Mouse (Mus musculus): ENCODE results near the gene Rfx8.

Rfx8 gene

DNA sequence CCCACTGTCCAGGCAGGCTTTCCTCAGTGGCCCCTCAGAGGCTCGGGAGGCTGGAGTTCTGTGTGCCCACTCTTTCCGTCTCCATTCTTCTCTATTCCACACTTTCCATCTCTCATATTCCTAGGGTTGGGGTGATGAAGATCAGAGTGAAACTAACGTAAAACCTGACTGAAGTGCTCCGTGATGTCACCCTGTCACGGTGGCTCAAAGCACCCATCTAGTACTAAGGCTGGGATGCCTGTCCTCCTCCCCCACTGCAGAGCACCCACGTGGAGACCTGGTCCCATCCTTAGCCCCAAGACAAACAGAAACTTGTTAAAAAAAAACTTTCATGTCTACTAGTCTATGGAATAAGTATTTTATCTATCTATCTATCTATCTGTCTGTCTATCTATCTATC lies 14.1 kb upstream of the Rfx8 start:
- DNase-seq (ENCODE audit: low spot score in 2 of 2), result no peak

DNA sequence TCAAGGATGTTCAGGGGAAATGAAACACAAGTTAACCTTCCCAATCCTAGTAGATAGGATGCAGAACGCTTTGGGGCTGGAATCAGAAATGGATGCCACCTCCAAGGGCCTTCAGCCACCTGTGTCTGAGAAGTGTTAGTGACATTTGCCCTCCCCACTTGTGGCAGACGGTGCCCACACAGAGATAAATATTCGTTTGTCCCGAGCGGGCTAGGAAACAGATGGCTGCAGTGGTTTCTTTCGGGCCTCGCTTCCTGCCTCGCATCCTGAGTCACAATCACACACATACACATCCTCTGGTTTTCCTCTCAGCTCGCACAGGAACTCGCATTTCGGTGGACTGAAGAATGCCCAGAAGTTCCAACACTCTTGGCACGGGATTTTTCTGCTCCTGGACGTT lies 13.5 kb upstream of the Rfx8 start:
- DNase-seq (ENCODE audit: low spot score in 2 of 2), result no peak

DNA sequence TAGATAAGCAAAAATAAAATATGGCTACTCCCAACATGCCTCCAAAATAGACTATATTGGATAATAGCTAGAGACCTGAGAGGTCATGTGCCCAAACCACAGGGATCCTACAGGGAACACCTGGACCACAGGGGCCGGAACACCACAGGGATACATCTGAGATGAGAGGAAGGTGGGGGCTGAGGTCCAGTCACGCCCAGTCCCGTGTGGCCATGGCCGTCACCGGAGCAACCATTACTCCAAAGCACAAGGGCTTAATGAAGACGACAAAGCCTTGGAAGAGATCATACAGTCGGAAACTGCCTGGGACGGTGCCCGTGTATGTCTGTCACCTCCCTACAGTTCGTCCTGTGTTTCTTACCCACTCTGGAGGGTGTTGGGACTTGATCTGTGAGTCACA lies 13.1 kb upstream of the Rfx8 start:
- DNase-seq (ENCODE audit: low spot score in 2 of 2), result no peak

DNA sequence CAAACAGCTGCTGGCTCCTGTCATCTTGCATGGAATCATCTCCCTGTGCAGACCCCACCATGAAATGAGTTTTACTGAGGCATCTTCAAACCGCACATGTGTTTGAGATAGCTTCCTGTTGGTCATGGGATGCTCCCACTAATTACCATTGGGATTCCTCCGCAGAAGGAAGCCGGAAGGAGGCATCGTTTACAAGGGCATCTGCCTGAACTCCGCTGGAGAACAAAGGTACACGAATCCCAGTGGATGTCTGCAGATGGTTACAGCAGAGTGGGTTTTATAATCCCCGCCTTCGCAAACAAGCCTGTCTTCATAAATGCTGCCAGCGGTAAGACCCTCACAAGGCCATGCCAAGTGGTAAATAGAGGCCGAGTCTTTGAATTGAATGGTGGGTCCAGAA lies 11.3 kb upstream of the Rfx8 start:
- no peak for DNase-seq (ENCODE audit: low spot score in 2 of 2)

DNA sequence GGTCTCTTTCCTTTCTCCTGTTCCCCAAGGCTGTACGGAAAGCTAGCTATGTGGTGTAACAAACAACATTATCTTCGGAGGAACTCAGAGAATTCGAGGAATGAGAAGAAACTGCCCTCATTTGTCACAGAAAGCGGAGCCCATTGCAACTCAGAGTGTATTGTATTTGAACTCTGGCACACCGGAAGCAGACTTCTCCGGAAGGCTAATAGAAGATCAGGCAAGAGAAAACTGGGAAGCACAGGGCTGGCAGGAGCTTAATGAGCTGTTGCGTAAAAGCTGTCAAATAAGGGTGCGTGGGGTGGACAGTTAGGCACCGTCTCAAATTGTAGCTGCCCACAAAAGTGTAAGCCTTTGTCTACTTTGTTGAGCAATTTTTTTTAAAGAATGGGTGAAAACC lies 10.7 kb upstream of the Rfx8 start:
- no peak for DNase-seq (ENCODE audit: low spot score in 2 of 2)

DNA sequence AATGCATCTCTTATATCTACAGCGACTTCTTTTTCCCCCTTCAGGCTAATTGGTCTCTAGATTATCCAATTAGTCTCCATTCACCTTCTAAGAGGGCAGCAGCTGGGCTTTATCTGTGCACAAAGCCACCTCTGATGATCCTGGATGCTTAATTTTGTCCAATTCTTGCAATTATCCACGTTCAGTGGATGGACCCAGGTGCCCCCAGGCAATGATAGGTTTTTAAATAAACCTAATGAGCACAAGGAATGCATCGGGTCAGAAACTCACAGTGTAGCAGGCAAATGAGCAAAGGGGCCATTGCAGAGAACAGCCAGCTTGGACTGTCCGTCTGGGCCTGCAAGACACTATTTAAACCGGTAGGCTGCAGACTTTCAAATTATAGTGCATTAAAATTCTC lies 10.1 kb upstream of the Rfx8 start:
- no peak for DNase-seq (ENCODE audit: low spot score in 2 of 2)

DNA sequence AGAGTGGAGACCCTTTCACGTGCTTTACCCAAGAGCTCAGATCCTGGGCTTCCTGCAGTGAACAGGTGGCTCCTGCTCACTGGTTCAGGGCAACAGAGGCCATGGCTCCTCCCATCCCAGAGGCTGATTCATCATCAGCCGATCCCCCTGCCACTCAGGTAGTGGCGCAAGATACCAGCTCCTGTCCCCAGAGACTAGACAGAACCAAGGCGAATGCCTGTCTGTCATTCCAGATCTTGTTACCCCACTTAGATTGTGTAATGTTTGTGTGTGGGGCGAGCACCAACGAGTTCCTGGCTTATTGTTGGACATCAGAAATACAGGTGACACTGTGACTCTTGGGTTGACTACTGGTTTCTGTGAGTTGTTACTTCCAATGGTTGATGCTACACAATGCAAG lies 9.1 kb upstream of the Rfx8 start:
- DNase-seq (ENCODE audit: low spot score in 2 of 2), result no peak

DNA sequence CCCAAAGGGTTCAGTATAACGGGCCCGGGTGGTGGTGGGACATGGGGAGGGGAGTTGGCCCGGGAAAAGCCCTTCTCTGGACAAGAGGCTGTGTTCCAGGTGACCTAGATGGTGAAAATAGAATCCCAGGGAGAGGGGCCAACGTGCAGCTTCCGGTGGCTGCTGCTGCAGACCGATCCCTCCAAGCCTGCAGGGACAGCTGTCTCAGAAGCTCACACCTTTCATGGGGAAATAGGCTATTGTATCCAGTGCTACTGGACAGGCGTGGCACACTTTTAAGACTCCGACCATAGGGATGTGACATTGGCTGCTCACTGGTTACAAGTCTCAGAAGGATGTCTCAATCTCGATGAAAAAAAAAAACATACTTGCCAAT lies 542 bp upstream of the Rfx8 start:
- DNase-seq (ENCODE audit: low spot score in 2 of 2), result no peak

DNA sequence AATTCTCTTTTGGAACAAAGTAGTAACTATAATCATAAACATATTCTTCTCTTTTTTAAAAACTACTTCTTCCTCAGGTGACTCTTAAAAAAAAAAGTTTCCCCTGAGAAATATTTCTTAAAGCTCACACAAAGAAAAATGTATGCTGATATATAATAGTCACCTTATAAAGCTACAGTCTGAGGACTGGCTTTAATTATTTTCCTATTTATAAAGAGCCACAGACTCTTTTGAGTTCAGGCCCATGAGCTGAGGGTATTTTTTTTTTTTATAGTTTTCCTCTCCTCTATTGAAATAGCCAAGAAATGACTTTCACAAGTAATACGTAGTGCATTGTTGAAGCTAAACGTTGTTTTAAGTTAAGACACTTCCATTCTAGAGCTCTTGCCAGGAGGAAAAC lies 611 bp downstream of the Rfx8 start:
- DNase-seq (ENCODE audit: low spot score in 2 of 2), result no peak

DNA sequence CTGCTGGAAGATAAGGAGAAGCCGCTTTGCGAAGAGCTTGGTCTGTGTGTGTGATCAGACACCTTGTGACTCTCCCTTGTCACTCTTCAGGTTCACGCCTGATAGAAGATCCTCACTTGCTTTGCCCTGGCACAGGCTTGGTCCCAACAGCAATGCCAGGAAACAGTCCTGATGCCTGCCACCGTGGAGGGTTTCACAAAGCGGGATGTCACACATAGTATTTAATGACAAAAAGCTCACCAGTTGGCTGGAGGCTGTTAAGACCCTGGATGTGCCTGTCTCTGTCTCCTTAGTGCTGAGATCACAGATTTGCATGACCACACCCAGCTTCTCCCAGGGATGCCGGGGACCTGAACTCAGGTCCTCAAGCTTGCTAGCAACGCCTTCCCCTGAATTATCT lies 5.2 kb downstream of the Rfx8 start:
- no peak for DNase-seq (ENCODE audit: low spot score in 2 of 2)

DNA sequence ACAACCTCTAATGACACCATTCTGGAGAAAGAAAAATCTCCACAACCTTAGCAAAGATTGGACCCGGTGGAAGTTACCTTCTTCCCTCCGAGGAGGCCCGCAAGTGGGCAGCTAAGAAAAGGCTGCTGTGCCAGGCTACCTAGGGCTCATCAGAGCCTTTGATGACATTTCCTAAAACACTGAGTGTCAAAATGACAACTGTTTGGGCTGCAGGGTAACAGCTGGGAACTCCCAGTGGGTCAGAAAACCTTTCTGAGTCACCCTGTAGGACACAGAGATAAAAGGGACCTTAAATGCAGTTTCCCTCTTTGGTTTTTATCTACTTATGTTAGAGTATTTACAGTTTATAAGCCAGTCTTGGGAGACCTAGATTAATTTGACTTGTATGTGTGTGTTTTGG lies 6.1 kb downstream of the Rfx8 start:
- DNase-seq (ENCODE audit: low spot score in 2 of 2), result no peak

DNA sequence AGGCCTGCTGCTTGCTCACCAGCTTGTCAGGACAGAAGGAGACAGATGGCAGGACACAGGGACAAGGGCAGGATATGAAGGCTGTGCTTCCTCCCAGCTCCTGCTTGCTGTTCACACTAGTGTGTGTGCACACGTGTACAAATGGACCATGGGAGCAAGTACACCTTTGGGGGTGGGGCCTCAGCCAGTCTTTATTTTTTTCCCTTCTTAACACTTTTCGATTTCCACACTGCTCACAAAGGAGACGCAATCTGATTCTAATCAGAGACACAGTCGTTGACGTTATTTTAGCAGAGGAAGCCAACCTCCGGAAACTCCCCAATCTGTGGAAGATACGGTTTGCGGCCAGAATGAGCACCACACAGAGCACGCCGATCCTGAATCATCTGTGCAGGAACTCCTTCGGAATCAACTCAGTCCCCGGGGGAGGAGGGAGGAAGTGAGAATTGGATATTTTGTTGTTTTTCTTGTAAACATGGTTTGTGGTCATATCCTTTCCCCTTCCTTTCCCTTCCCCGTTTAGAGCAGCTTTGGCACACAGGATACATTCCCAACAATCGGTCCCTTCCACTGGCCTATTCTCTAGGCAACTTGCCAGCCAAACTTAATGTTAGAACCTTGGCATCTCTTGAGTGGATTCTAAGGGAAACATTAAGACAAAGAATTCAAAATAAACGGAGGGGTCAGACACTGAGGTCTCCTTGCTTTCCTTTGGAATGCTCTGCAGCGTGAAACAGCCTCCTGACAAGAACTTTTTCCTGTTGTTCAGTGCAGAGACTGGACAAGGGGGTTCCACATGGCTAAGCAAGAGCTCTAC lies 6.7 kb downstream of the Rfx8 start:
- DNase-seq (ENCODE audit: low spot score in 2 of 2), result no peak

DNA sequence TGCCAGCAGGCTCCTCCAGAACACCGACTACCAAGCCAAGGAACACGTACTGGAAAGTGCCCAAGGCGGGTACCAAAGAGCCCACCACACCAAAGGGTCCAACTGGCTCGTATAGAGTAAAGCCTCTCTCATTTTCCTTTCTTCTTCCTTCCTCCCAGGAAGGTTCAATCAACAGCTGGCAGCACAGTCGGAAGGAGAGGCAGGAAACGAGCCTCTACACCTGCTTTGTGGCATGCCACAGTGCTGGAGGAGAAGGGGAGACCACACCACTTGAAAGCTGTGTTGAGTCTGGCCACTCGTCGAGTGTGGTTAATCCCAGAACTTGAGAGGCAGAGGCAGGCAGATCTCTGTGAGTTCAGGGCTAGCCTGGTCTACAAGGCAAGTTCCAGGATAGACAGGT lies 7.5 kb downstream of the Rfx8 start:
- DNase-seq (ENCODE audit: low spot score in 2 of 2), result no peak

DNA sequence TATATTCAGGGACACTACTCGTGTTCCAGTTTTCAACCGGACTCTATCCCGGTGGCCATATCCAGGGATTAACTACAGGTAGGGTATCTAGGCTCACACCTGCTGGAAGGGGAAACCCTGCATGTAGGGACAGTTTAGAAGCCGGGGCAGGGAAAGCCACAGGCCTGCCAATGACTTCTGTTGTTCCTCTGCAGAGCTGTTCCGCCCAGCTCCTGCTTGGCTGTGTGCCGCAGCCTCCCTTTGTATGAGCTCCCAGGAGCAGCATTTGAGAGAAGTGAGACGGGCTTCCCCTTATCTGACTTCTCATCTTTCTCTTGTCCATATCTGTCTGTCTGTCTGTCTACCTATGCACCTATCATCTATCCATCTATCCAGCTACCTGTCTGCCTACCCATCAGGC lies 8.5 kb downstream of the Rfx8 start:
- no peak for DNase-seq (ENCODE audit: low spot score in 2 of 2)

DNA sequence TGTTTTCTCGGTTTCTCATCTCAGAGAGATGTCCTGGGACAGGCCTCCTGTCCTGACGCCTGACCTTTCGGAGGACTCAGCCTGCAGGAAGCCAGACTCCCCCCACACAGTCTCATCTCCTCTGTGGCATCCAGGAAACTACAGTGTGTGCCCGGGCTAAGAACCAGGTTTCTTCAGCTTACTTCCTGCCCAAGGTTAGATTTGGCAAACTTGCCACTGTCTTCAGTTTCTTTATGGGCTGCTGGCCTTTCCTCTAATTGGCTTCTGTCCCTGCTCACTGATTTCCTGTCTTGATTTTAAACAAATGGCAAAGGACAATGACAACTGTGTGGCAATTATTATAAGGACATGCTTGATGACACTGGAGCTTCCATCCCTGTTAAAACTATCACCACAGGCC lies 10.2 kb downstream of the Rfx8 start:
- no peak for DNase-seq (ENCODE audit: low spot score in 2 of 2)

DNA sequence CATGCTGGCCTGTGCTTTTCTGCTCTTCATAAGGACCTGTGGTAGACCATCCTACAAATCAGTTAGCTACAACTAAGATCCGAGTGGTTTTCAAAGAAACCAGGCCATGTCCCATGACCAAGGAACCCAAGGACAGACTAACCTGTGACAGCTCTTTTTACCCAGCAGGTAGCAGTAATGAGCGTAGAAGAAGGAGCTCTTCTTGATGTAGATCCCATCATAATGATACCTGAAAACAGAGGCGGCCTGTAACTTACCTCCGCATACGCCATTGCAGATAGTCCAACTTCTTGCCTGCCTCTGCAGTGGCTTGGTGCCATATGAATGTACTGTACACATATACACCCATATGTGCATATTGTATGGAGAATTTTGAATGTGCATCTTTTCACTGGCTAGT lies 10.8 kb downstream of the Rfx8 start:
- DNase-seq (ENCODE audit: low spot score in 2 of 2), result no peak

DNA sequence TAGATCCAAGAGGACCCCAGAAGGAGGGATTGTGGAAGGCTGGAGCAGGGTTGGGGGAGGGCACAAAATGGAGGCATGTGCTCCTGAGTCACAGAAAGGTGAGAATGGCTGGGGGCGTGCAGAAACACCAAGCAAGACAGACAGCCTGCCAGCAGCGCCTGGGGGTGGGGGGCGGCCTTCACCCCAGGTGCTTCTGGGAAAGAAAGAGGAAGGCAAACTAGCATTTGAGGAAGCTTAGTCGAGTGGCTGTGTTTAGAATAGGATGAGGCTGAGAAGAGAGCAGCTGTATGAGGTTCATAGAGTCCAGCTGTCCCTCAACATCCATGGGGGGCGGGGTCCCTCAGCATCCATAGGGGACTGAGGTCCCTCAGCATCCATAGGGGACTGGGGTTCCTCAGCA lies 12.0 kb downstream of the Rfx8 start:
- no peak for DNase-seq (ENCODE audit: low spot score in 2 of 2)

DNA sequence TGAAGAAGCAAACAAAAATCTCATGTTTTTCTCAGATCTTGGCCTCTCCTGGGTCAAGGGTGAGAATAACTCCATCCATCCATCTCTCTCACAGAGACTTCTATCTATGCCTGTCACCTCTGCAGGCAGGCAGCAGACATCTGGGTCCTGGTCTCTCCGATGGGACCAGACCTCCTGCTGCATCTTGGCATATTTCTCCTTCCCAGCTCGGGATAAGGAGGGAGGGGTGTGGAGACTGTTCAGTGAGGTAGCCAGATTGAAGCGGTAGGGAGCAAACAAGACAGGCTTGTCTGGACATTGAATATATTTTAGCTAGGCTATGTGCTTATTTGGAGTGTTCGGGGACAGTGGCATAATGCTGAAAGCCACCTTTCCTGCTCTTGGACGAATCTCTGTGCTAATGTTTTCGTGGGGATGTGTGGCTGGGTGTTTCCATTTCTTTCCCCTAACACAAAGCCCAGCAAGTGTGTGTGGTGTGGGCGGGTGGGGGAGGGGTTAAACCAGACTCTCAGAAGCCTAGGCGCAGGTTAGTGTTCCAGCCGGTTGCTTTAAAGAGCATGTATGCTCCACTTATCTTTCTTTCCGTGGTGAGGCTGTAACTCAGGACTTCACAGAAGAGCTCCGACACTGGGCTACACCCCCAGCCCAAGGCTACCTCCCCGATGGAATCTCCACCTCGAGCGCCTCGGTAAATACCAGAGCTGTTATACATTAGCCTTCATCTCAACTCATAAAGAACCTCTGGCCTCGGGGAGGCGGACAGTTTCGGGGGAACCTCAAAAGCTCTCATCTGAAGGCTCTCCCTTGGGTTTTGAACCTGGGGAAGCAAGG lies 18.4 kb downstream of the Rfx8 start:
- DNase-seq (ENCODE audit: low spot score in 2 of 2), result no peak

DNA sequence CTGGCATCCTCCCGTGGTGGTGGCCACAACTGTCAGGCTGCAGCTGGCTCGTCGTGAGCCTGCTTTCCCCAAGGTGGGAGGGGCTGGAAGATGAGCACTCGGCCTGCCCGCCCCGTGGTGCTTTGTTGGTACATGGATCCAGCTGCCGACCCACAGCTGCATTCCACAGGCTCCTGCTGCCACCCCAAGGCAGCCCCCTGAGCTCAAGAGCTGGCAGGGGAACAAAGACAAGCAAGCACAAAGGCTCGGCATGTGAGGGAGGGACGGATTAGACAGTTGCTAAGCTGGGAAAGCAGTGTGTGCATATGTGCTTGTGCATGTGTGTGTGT lies 19.6 kb downstream of the Rfx8 start:
- DNase-seq (ENCODE audit: low spot score in 2 of 2), result no peak

DNA sequence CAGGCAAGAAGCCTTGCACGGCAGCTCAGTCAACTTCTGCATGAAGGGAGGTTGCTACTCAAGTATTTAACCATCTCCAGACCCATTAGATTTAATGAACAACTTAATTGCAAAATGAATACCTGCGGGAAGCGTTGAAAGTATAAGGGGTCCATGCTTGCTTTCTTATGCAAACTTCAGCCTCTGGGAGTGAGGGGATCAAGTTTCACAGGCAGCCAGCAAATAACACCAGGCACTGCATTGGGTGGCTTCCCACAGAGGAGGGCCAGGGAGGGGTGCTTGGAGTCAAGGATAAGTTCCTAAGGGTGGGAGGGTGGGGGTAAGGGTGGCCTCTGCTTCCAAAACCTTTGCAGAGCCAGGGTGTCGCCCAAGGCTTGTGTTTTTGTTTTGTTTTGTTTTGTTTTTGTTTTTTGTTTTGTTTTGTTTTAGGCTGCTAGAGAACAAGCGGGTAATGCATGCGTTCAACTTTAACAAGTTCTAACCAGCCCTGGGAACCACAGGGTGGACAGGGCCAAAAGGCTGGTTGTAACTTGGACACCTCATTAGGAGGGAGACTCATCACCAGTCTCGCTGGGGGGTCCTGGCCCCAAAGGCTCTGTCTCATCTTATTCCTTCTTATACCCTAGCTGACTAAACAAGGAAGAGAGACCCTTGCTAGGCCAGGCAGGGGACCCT lies 20.1 kb downstream of the Rfx8 start:
- no peak for DNase-seq (ENCODE audit: low spot score in 2 of 2)

DNA sequence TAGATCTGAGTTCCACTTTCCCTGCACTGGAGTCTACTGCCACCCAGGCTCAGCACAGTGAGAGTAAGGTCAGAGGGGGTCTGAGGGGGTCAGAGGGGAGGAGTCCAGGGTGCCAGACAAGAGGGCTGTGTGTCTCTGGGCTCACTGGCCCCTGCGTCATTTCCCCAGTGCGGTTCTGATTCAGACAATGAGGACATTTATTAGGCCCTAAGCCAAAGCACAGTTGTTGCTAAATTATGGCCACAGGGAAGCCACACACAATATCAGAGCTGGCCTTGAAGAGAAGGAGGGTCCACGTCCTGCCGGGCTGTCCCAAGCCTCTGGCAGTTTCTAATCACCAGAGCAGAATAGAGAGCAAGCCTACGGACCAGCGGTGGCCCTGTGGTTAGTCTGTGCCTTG lies 22.3 kb downstream of the Rfx8 start:
- no peak for DNase-seq (ENCODE audit: low spot score in 2 of 2)

DNA sequence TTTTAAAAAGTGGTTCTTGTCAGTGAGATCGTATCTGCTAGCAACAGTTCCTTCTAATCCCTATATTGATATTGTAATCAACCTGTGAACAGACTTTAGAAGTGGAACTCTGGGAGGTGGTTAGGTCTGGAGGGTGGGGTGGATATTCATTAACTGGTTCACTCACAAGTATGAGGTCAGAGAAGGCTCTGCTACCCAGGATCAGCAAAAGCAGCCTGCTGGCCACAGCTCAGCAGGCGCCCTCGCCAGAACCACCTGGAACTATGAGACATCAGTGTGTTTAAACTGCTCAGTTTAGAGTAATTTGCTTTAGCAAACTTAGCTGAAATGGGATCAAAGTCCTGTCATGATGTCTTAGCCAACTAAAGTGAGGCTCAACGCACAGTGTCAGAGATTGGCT lies 25.6 kb downstream of the Rfx8 start:
- no peak for DNase-seq (ENCODE audit: low spot score in 2 of 2)

DNA sequence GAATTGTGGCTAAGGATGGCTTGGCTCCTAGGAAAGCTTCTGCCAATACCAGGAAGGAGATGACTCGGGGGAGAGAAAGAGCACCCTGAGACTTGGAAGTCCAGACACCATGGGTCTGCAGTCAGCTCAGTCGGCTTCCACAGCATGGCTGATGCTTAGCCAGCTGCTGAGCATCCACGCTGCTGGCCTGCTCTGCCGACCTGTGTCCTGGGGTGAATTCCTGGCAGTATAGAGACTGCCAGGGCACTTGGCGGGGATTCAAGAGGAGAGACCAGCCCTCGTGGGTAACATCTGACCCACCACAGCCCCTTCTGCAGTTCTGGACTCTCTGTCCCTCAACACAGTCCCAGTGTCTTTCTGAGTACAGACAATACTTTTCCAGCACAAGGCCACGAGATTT lies 26.0 kb downstream of the Rfx8 start:
- no peak for DNase-seq (ENCODE audit: low spot score in 2 of 2)
